Mouse (Mus musculus): Measurements from ENCODE around the gene Smim14. TPM values are rescaled to one million over a fixed set of nuclear protein-coding genes. Genes with fewer than 3 reads are reported as not detected.
"Not testable (repeated sequence)": the region's sequence is repeated elsewhere in the genome, so short reads cannot be mapped to it uniquely, and the experiment has no call there.

Gene Smim14
- total RNA-seq, 2 experiments from 2014 or later, result 141 to 152 TPM

DNA sequence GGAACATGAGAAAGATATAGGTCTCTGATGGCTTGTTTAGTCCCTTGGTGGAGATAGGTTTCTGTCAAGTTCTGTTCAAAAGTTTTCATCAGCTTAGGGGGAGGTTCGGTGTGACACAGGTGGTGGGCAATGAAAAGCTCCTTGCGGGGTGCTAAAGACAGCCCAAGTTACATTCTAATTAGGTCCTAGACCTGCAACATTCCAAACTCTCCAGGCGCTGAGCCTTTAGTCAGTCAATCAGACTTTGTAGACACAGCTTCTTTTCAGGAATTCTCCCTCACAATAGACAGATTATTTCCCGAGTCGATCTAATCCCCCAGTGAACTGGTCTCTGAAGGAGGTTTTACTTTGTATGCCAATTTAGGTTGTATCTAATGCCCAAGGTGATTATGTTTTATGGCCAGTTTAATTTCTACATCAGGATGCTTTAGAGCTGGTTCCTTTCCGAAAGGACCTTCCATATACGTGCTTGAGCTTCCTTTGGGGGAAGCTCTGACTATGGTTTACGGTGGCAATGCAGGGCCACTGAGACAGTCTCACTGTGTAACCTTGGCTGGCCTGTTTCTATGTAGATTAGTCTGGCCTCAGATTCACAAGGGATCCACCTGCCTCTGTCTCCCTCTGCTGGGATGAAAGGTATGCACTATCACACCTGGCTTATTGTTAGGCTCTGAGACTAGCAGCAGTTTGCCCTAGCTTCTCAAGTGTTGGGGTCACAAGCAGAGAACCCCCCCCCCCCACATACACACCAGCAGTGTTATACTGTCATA is 11.1 kb downstream of the Smim14 start:
- DNase-seq (ENCODE audit: low spot score in 2 of 2), result no peak

DNA sequence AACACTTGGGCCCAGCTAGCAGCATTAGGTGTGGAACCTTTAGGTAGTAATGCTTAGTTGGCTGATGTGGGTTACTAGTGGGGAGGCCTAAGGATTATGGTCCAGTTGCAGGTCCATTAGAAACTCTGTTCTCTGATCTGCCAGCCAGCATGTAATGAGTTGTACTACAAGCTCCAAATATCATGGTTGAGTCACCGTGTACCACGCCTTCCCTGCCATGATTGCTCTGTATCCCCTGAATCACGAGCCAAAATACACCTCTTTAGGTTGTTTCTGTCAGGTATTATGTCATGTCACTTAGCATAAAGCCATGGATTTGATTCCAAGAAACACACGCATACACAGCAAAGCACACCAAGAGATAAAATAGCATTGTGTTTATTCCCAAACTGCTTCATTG is 12.2 kb downstream of the Smim14 start:
- no peak for DNase-seq (ENCODE audit: low spot score in 2 of 2)

DNA sequence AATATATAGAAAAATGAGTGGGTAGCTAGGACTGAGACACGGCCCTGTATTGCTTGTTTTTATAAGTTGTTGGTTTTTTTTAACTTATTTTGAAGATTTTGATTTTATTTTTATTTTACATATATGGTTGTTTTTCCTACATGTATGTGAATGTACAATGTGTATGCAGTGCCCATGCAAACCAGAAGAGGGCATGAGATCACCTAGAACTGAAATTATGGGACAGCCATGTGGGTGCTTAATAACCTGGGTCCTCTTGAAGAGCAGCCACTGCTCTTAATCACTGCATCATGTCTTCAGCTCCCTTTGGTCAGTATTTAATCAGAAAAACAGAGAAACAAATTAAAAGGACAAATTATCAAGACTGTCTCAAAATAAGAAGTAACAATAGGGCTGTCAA is 15.2 kb downstream of the Smim14 start:
- DNase-seq (ENCODE audit: low spot score in 2 of 2), result no peak

GRCm38 (mm10) chr5:65514635-65515278 is 22.2 kb downstream of the Smim14 start:
- no peak for DNase-seq (ENCODE audit: low spot score in 2 of 2)

DNA sequence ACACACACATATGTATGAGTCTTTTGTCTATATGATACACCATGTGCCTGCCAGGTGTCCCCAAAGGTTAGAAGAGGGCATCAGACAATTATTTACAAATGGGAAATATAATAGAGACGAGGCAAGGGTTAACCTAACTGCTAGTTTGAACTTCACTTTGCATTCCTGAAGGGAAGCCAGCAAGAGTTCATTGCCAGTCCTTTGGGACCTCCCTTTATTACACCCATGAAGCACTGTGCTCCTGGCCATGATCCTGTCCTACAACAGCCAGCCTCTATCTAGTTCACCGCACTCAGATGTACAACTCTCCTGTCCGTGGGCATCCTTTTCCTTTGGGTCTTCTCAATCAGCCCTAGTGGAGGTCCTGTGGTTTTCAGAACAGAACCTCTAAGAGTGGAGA is 23.5 kb downstream of the Smim14 start:
- no peak for DNase-seq (ENCODE audit: low spot score in 2 of 2)

DNA sequence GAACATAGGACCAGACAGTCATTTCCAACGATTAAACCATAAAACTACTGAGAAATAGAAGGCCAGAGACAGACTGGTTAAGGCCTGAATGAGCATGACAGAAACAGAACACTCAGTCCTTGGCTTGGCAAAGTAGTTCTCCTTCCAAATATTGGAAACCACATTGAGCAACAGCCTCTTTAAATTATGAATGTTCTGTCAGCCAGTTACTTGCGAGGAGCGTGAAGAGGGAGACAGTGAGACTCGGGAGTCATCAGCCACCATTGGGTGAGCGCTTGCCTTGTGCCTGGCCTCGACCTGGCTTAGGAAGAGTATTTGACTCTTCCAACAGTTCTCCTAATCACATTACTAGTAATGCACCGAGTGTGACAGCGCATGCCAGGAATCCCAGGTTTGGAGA is 28.6 kb downstream of the Smim14 start:
- DNase-seq (ENCODE audit: low spot score in 2 of 2), result no peak

DNA sequence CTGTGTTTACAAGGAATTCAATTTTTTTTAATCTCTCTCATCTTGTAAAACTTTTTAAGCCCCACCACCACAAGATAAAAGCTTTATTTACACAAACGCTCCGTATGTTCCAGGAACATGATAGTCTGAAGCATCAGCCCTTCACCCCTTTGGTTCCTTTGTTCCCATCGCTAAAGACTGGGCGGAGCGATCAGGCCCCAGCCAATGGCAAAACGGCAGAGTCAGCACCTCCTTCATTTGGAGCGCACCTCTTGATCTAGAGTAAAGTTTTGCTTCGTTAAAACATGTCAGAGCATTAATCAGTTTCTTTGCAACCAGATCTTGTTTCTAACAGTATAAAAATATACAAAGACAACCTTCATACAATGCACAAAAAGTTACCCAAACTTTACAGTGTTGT is 31.2 kb downstream of the Smim14 start:
- no peak for DNase-seq (ENCODE audit: low spot score in 2 of 2)

DNA sequence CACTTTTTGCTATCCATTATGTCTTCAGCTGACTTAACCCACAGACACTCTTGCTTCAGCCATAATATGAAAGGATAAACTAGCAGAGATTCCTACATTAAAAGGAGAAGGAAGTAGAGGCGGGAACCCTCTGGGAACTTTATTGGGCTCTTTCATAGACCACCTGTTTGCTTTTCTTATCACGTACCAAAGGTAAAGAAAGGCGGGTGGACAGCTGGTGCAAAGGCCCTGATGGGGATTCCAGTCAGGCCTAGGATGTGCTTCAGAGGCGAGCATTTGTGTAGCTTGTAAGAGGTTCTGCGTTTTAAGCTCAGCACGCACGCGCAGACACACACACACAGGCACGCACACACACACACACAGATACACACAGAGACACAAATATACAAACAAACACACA is 35.6 kb downstream of the Smim14 start:
- no peak for DNase-seq (ENCODE audit: low spot score in 2 of 2)

DNA sequence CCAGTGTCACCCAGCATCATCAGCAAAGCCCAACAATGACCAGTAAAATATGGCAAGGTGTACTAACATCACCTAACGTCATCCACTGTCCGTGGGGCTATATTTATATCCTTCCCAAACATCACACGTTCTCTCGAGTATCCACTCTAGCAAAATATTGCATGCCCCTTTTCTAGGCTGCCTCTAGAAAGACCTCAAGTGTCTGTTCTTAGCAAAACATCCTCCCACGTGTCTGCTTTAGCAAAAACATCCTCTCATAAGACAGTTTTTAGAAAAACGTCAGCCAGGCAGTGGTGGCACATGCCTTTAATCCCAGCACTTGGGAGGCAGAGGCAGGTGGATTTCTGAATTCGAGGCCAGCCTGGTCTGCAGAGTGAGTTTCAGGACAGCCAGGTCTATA is 36.8 kb downstream of the Smim14 start:
- DNase-seq (ENCODE audit: low spot score in 2 of 2), result no peak

- DNase-seq (ENCODE audit: low spot score in 2 of 2), result peak; percentile 90 to 93
These were observed 44.1 kb downstream of the Smim14 start, which contains the start of gene Gm43552 for GRCm38 (mm10) chr5:65492716-65493531. Gene Gm43552, minus strand, starts transcription at chr5:65492833.

- DNase-seq (ENCODE audit: low spot score in 2 of 2), result peak; percentile 65 to 77
These were observed 44.9 kb downstream of the Smim14 start for GRCm38 (mm10) chr5:65491767-65492715.

DNA sequence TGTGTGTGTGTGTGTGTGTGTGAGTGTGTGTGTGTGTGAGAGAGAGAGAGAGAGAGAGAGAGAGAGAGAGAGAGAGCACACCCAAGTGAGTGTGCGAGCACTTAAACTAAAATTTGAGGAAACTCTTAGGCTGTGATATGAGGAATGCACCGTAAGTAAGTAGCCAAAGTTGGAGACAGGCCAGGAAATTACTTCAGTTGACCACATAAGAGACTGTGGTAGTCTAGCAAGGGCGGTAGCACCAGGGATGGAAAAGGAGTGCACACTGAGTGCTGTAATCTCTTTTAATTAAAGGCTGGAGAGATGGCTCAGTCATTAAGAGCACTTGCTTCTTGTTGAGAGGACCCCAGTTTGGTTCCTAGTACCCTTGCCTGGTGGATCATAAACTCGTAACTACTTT is 47.2 kb downstream of the Smim14 start:
- DNase-seq (ENCODE audit: low spot score in 2 of 2), result no peak

DNA sequence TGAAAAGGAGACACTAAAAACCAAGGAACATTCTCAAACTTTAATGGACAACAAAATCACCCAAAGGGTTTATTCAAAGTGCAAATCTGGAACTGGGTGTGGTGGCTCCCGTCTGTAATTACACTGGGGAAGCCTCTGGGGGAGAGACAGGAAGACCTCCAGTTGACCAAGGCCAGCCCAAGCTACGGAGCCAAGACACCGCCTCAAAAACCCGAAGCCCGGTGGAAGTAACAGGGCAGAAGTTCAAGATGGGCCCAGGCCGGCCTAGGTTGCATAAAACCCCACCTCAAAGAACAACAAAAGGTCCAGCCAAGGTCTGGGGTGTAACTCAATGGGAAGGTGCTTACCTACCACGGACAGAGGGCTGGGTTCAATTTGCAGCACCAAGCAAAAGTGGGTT is 48.3 kb downstream of the Smim14 start:
- DNase-seq (ENCODE audit: low spot score in 2 of 2), result no peak

DNA sequence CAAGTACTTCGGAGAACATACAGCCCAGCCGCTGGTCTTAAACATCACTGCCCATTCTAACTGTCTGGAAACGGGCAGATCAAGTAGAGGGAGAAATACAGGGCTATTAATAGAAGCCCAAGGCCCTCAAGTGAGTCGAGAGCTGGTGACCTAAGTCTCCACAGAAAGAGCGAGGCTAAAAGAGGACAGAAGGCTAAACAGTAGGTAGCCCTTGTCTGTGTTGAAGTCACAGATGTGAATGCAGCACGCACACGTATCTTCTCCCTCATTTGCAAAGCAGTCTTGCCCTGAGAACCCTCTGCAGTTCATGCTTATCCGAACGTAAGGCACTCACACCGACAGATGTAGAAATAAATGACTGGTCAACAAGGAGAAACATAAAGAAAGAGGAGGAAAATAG is 49.6 kb downstream of the Smim14 start:
- no peak for DNase-seq (ENCODE audit: low spot score in 2 of 2)

DNA sequence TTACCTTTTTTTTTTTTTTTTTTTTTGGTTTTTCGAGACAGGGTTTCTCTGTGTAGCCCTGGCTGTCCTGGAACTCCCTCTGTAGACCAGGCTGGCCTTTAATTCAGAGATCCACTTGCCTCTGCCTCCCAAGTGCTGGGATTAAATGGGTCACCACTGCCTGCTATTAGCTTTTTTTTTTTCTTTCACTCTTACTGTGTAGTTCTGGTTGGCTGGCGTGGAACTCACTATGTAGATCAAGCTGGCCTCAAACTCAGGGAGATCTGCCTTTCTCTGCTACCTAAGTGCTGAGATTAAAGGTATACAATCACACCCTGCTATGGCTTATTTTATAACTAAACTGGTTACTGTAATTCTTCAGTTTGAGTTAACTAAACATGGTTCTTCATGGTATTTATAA is 50.5 kb downstream of the Smim14 start:
- no peak for DNase-seq (ENCODE audit: low spot score in 2 of 2)

DNA sequence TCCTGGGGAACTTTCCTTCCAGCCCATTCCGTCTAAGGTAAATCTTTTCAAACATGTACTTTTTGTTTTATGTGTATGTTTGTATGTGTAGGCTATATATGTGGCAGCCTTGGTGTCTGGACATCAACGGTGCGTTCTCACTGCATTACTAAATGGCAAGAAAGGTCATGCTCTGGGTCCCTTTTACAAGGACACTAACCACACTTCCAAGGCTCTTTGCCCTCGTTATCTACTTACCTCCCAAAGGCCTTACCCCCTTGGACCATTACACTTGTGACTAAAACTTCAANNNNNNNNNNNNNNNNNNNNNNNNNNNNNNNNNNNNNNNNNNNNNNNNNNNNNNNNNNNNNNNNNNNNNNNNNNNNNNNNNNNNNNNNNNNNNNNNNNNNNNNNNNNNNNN is 54.0 kb downstream of the Smim14 start:
- no peak for DNase-seq (ENCODE audit: low spot score in 2 of 2)

DNA sequence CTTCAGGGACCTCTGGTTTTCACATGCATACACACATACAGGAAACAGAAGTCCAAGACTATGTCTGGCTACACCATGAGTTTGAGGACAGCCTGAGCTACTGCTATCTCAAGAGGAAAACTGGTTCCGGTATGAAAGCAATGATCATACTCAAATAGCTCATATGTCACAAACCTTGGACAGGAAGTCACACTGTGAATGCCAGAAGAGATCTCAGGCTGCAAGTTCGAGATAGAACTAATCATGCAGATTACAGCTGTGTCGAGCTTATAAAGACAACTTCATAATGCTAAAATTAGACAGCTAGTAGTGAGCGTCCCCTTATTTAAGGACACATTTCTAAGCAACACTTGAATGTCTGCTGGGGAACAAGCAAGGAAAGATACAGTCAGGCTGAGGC is 56.5 kb downstream of the Smim14 start:
- DNase-seq (ENCODE audit: low spot score in 2 of 2), result no peak

DNA sequence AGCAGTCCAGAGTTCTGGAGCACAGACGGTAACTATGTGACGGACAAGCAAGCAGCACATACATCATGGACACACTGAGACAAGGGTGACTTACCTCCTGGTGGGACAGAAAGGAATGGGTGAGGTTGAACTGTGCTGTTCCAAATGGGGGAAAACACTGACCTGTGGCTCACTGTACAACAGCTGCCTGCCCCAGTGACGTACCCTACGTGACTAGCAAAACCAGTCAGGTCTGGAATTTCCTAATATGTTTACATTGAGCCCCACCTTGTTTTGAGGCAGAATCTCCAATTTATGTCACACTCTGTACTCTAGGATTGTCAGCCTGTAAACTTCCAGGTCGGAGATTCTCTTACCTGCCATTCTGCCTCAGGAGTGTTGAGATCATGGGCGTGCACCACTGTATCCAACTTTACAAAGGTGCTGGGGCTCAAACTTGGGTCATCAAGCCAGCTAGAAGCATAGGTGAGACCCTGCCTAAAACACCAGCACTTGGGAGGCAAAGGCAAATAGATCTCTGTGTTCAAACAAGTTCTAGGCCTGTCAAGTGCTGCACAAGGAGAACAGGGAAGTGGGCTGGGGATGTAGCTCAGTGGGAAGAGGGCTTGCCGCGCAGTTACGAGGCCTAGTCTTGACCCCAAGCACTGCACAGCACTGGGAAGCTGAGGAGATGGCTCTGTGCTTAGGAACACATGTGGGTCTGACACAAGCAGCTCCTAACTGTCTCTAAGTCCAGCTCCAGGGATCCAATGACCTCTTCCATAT is 57.1 kb downstream of the Smim14 start:
- DNase-seq (ENCODE audit: low spot score in 2 of 2), result no peak

DNA sequence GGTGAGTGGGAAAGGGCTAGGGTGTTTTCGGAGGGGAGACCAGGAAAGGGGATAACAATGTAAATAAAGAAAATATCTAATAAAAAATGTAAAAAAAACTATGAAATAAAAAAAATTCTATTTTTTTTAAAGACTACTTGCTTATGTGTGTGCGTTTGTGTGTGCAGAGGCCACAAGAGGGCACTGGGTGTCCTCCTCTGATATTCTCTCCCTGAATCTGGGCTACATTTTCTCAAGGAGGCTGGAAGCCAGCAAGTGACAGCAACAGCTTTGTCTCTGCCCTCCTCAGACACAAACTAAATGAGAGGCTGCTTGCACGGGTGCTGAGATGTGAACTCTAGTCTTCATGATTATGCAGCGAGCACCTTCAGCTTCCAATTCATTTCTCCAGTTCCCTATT is 58.8 kb downstream of the Smim14 start:
- DNase-seq (ENCODE audit: low spot score in 2 of 2), result no peak

GRCm38 (mm10) chr5:65476739-65477138 is 60.2 kb downstream of the Smim14 start:
- DNase-seq (ENCODE audit: low spot score in 2 of 2), result not testable (repeated sequence)
